Mouse (Mus musculus): ENCODE measurements around the gene Ankrd17. TPM values are rescaled to one million over a fixed set of nuclear protein-coding genes. Genes with fewer than 3 reads are reported as not detected.
A peak's percentile ranks its signal among the peaks of the same experiment; 100 is the strongest.

Ankrd17 gene
- polyA plus RNA-seq, 1 experiment from 2014 or later = 28.7 TPM

GRCm38 (mm10) chr5:90381458-90381857 is 15.1 kb upstream of the Ankrd17 start:
- H3K27me3 ChIP-seq (ENCODE audit: control insufficient read depth, insufficient read depth, low read length) = no peaks in the 10 kb centered on the region
- no peak overlapping the region for H3K4me3 ChIP-seq (ENCODE audit: low read depth, low read length)
- ATAC-seq (ENCODE audit: insufficient read depth, low FRiP score, low TSS enrichment) (no peak), DNase-seq (ENCODE audit: low spot score) (no peak)
- no peak overlapping the region for H3K4me2 ChIP-seq (ENCODE audit: low read depth)
- H3K9me3 ChIP-seq (ENCODE audit: control insufficient read depth, low read length) = no peaks in the 10 kb centered on the region
- WGBS = 76% methylated on average over 4 of the region's 4 CpGs
- H3K27ac ChIP-seq (ENCODE audit: low read depth, low read length) = no peak overlapping the region
- H3K9ac ChIP-seq (ENCODE audit: low read length) = no peak overlapping the region
- no peaks in the 10 kb centered on the region for H3K36me3 ChIP-seq (ENCODE audit: control insufficient read depth, insufficient read depth, low read length)
- H3K4me1 ChIP-seq (ENCODE audit: control insufficient read depth, insufficient read depth, low read length) = no peaks in the 10 kb centered on the region

- ATAC-seq (ENCODE audit: insufficient read depth, low FRiP score, low TSS enrichment) = no peak
- H3K9ac ChIP-seq (ENCODE audit: low read length) = no peak overlapping the region
These were observed 7.3 kb upstream of the Ankrd17 start for GRCm38 (mm10) chr5:90373708-90374107.

GRCm38 (mm10) chr5:90370401-90370800 is 4.0 kb upstream of the Ankrd17 start:
- DNase-seq (ENCODE audit: low spot score) (no peak), ATAC-seq (ENCODE audit: insufficient read depth, low FRiP score, low TSS enrichment) (no peak)
- H3K27ac ChIP-seq (ENCODE audit: low read depth, low read length) = no peak overlapping the region
- H3K4me2 ChIP-seq (ENCODE audit: low read depth) = no peak overlapping the region
- H3K36me3 ChIP-seq (ENCODE audit: control insufficient read depth, insufficient read depth, low read length) = no peaks in the 10 kb centered on the region
- H3K9me3 ChIP-seq (ENCODE audit: control insufficient read depth, low read length) = no peaks in the 10 kb centered on the region
- H3K9ac ChIP-seq (ENCODE audit: low read length) = no peak overlapping the region
- H3K4me3 ChIP-seq (ENCODE audit: low read depth, low read length) = no peak overlapping the region
- WGBS = 88% methylated on average over 5 of the region's 5 CpGs
- no peaks in the 10 kb centered on the region for H3K27me3 ChIP-seq (ENCODE audit: control insufficient read depth, insufficient read depth, low read length)
- H3K4me1 ChIP-seq (ENCODE audit: control insufficient read depth, insufficient read depth, low read length) = peaks cover 3% of the 10 kb centered on the region; the same call in 1 of the 2 replicates

More at GRCm38 (mm10) chr5:90373708-90374107, 7.3 kb upstream of the Ankrd17 start:
- H3K36me3 ChIP-seq (ENCODE audit: control insufficient read depth, insufficient read depth, low read length) = no peaks in the 10 kb centered on the region
- no peak overlapping the region for H3K27ac ChIP-seq (ENCODE audit: low read depth, low read length)
- no peaks in the 10 kb centered on the region for H3K27me3 ChIP-seq (ENCODE audit: control insufficient read depth, insufficient read depth, low read length)
- DNase-seq (ENCODE audit: low spot score) = no peak
- H3K4me2 ChIP-seq (ENCODE audit: low read depth) = no peak overlapping the region
- H3K4me1 ChIP-seq (ENCODE audit: control insufficient read depth, insufficient read depth, low read length) = no peaks in the 10 kb centered on the region
- no peak overlapping the region for H3K4me3 ChIP-seq (ENCODE audit: low read depth, low read length)
- WGBS = 92% methylated on average over 4 of the region's 4 CpGs
- H3K9me3 ChIP-seq (ENCODE audit: control insufficient read depth, low read length) = no peaks in the 10 kb centered on the region

GRCm38 (mm10) chr5:90367067-90367303 is 608 bp upstream of the Ankrd17 start, which contains the start of gene Gm9958:
Gm9958 (plus strand) TSS chr5:90367204.
- Histone ChIP-seq H3K9ac (ENCODE audit: low read length) (peak within 1 kb of the TSS; percentile 96), H3K27ac (ENCODE audit: low read depth, low read length) (peak within 1 kb of the TSS; percentile 98), H3K9me3 (ENCODE audit: control insufficient read depth, low read length) (no peaks in the 10 kb centered on the region), H3K4me1 (ENCODE audit: control insufficient read depth, insufficient read depth, low read length) (peaks cover 14% of the 10 kb centered on the region), H3K4me2 (ENCODE audit: low read depth) (peak within 1 kb of the TSS; percentile 60), H3K27me3 (ENCODE audit: control insufficient read depth, insufficient read depth, low read length) (no peaks in the 10 kb centered on the region), H3K36me3 (ENCODE audit: control insufficient read depth, insufficient read depth, low read length) (no peaks in the 10 kb centered on the region), H3K4me3 (ENCODE audit: low read depth, low read length) (peak within 1 kb of the TSS; percentile 91)
- ATAC-seq (ENCODE audit: insufficient read depth, low FRiP score, low TSS enrichment) = no peak
- WGBS = 4% methylated on average over 7 of the region's 7 CpGs
- no peak for DNase-seq (ENCODE audit: low spot score)

GRCm38 (mm10) chr5:90365141-90365951 is 1.0 kb downstream of the Ankrd17 start:
- H3K4me2 ChIP-seq (ENCODE audit: low read depth) = peak overlapping the region; percentile 52
- WGBS = under 1% methylated on average over 50 of the region's 61 CpGs
- peak overlapping the region; percentile 96 for H3K9ac ChIP-seq (ENCODE audit: low read length)
- peaks cover 14% of the 10 kb centered on the region for H3K4me1 ChIP-seq (ENCODE audit: control insufficient read depth, insufficient read depth, low read length)
- H3K9me3 ChIP-seq (ENCODE audit: control insufficient read depth, low read length) = no peaks in the 10 kb centered on the region
- H3K27ac ChIP-seq (ENCODE audit: low read depth, low read length) = peak overlapping the region; percentile 98
- peak; percentile 53 for ATAC-seq (ENCODE audit: insufficient read depth, low FRiP score, low TSS enrichment)
- DNase-seq (ENCODE audit: low spot score) = peak; percentile 64
- H3K36me3 ChIP-seq (ENCODE audit: control insufficient read depth, insufficient read depth, low read length) = no peaks in the 10 kb centered on the region
- no peaks in the 10 kb centered on the region for H3K27me3 ChIP-seq (ENCODE audit: control insufficient read depth, insufficient read depth, low read length)
- H3K4me3 ChIP-seq (ENCODE audit: low read depth, low read length) = peak overlapping the region; percentile 91

- 9% methylated on average over 6 of the region's 6 CpGs for WGBS
- H3K4me2 ChIP-seq (ENCODE audit: low read depth) = peak overlapping the region; percentile 52
- peak overlapping the region; percentile 91 for H3K4me3 ChIP-seq (ENCODE audit: low read depth, low read length)
- DNase-seq (ENCODE audit: low spot score) = peak; percentile 65
- no peak overlapping the region for H3K27ac ChIP-seq (ENCODE audit: low read depth, low read length)
- no peaks in the 10 kb centered on the region for H3K27me3 ChIP-seq (ENCODE audit: control insufficient read depth, insufficient read depth, low read length)
- peak overlapping the region; percentile 96; the same call in 1 of the 2 replicates for H3K9ac ChIP-seq (ENCODE audit: low read length)
- H3K4me1 ChIP-seq (ENCODE audit: control insufficient read depth, insufficient read depth, low read length) = peaks cover 14% of the 10 kb centered on the region
- no peaks in the 10 kb centered on the region for H3K9me3 ChIP-seq (ENCODE audit: control insufficient read depth, low read length)
- H3K36me3 ChIP-seq (ENCODE audit: control insufficient read depth, insufficient read depth, low read length) = no peaks in the 10 kb centered on the region
- ATAC-seq (ENCODE audit: insufficient read depth, low FRiP score, low TSS enrichment) = no peak
These were observed 1.9 kb downstream of the Ankrd17 start for GRCm38 (mm10) chr5:90364526-90364925.

GRCm38 (mm10) chr5:90355824-90356223 is 10.6 kb downstream of the Ankrd17 start:
- no peak for DNase-seq (ENCODE audit: low spot score)
- no peak overlapping the region for H3K4me3 ChIP-seq (ENCODE audit: low read depth, low read length)
- H3K9me3 ChIP-seq (ENCODE audit: control insufficient read depth, low read length) = no peaks in the 10 kb centered on the region
- no peaks in the 10 kb centered on the region for H3K27me3 ChIP-seq (ENCODE audit: control insufficient read depth, insufficient read depth, low read length)
- WGBS = 96% methylated on average over 3 of the region's 3 CpGs
- H3K9ac ChIP-seq (ENCODE audit: low read length) = no peak overlapping the region
- H3K4me2 ChIP-seq (ENCODE audit: low read depth) = no peak overlapping the region
- no peak for ATAC-seq (ENCODE audit: insufficient read depth, low FRiP score, low TSS enrichment)
- no peak overlapping the region for H3K27ac ChIP-seq (ENCODE audit: low read depth, low read length)
- H3K4me1 ChIP-seq (ENCODE audit: control insufficient read depth, insufficient read depth, low read length) = no peaks in the 10 kb centered on the region
- no peaks in the 10 kb centered on the region for H3K36me3 ChIP-seq (ENCODE audit: control insufficient read depth, insufficient read depth, low read length)

GRCm38 (mm10) chr5:90353552-90354317 is 12.6 kb downstream of the Ankrd17 start:
- Histone ChIP-seq H3K9ac (ENCODE audit: low read length) (no peak overlapping the region), H3K36me3 (ENCODE audit: control insufficient read depth, insufficient read depth, low read length) (no peaks in the 10 kb centered on the region), H3K4me2 (ENCODE audit: low read depth) (no peak overlapping the region), H3K4me3 (ENCODE audit: low read depth, low read length) (no peak overlapping the region), H3K4me1 (ENCODE audit: control insufficient read depth, insufficient read depth, low read length) (no peaks in the 10 kb centered on the region), H3K27ac (ENCODE audit: low read depth, low read length) (no peak overlapping the region), H3K27me3 (ENCODE audit: control insufficient read depth, insufficient read depth, low read length) (no peaks in the 10 kb centered on the region), H3K9me3 (ENCODE audit: control insufficient read depth, low read length) (no peaks in the 10 kb centered on the region)
- DNase-seq (ENCODE audit: low spot score) (no peak), ATAC-seq (ENCODE audit: insufficient read depth, low FRiP score, low TSS enrichment) (no peak)
- WGBS = 94% methylated on average over 4 of the region's 4 CpGs

Measured in neural tube, embryonic 11.5 days (tissue).